Mouse (Mus musculus) layer of hippocampus, postnatal 14 days (tissue): ENCODE measurements at regions not wholly inside any gene's neighbourhood (a gene's known extent, or its start where the extent isn't known, plus 50 kb on each side); places are given as distances from the start of the nearest gene placed in this dataset.
"Not testable (repeated sequence)": the region's sequence is repeated elsewhere in the genome, so short reads cannot be mapped to it uniquely, and the experiment has no call there.

Source experiments
- DNase-seq, 2 experiments: peaks; one replicate each; pipeline ENCODE4 v3.0.0; 2021 to 2022; ENCODE audit warnings: low spot score in 2 of 2, mixed read lengths in 1 of 2

GRCm38 (mm10) chr3:31708367-31708766, 193.9 kb upstream of the Kcnmb2 start:
- DNase-seq, result not testable (repeated sequence)

DNA sequence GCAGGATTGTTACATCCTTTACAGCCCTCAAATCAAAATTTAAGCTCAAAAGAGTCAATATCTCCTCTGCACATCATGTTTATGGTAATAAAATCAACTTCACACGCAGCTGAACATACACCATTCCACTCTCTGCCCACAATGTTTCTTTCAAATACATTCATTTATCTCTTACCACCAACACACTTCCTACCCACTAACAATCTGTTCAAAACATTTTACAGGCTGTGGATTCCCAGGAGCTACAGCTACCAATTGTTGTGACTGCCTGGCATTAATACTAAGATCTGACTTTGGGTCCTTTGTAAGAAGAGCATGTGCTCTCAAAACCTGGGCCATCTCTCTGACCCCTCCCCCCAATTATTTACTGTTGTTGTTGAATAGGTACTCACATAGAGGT, 161.0 kb upstream of the Kcnmb2 start:
- peak in 1 of 2 experiments; percentile 42 for DNase-seq

DNA sequence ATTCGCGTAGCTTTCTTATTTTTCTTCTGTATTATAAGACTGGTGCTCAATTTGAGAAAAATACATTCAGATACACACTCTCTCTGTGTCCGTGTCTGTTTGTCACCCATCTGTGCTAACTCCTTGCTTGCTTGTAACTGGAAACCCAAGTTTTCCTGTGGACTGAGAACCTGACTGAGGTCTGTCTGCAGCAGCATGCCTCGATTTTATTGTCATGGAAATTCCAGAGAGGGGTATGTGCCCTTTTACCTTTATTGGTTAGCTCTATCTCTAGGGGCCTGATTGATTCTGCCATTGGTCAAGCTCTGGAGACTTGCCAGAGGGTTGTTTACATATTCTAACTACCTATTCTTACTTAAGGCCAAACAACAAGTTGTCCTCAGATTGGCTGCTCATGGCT, 146.4 kb upstream of the Kcnmb2 start:
- DNase-seq, result no peak

GRCm38 (mm10) chr3:31769193-31769592, 133.1 kb upstream of the Kcnmb2 start:
- DNase-seq, result peak in 1 of 2 experiments; percentile 35

DNA sequence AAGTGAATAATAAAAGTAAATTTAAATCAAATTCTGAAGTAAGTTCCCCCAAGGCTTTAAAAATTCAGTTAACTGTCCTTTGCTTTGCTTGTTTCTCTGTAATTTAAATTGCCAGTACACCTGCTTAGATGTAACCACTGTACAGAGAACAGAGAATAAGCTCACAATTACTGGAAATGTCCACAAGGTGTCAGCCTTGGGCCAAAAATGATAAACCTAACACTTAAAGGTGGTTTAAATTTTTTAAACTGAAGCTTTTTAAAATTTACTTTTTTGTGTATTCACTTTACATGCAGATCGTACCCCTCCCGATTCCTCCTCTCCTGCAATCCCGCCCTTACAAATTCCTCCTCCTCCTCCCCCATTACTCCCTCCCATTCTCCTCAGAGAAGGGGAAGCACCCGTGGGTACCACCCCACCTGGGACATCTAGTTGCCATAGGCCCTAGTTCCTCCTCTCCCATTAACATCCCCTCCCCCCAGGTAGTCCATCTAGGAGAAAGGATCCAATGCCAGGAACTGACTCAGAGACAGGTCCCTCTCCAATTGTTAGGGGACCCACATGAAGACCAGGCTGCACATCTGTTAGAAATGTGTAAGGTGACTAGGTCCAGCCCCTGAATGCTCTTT, 111.9 kb upstream of the Kcnmb2 start:
- DNase-seq, result peak; percentile 34 to 69

GRCm38 (mm10) chr3:31793466-31794040, 108.8 kb upstream of the Kcnmb2 start:
- no peak for DNase-seq

GRCm38 (mm10) chr3:31796621-31797020, 105.7 kb upstream of the Kcnmb2 start:
- no peak for DNase-seq

GRCm38 (mm10) chr3:31799192-31799591, 103.1 kb upstream of the Kcnmb2 start:
- no peak for DNase-seq

- no peak for DNase-seq
Measured at GRCm38 (mm10) chr3:31804038-31804437, 98.3 kb upstream of the Kcnmb2 start.

GRCm38 (mm10) chr3:31807741-31808140, 94.6 kb upstream of the Kcnmb2 start:
- DNase-seq, result no peak

DNA sequence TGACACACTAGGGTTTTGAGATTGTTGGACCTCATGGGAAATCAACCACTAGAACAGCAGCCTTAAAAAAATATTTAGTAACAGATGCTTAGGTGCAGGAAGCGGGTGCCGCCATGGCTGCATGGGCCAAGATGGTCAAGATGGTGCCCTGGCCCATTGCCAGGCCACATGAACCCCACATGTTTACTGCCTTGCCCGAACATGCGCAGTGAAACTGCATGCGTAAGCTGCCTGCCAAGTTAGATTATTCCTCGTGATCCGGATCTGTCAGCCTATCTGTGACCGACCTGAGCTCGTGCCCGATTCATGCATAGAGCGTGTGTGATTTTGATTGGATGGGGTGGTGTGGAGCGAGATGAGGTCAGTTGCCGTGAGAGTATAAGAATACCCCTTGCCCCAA, 93.2 kb upstream of the Kcnmb2 start:
- DNase-seq, result not testable (repeated sequence)

DNA sequence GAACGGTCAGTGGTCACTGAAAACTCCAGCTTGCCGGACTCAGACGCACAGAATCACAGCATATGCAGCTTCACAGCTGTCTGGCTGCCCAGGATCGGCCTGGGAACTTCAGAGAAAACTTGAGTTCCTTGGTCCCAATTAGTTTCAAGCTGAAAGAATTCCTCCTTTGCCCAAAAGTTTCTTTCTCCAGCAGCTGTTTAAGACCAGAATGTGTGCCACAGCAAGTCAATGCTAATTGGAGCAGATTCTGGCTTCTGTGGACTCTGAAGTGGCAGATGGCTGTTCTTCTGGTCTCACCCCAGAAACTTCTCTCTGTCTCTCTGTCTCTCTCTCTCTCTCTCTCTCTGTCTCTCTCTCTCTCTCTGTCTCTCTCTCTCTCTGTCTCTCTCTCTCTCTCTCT, 91.1 kb upstream of the Kcnmb2 start:
- no peak for DNase-seq

- no peak for DNase-seq
Measured at GRCm38 (mm10) chr3:31831913-31832312, 70.4 kb upstream of the Kcnmb2 start.

DNA sequence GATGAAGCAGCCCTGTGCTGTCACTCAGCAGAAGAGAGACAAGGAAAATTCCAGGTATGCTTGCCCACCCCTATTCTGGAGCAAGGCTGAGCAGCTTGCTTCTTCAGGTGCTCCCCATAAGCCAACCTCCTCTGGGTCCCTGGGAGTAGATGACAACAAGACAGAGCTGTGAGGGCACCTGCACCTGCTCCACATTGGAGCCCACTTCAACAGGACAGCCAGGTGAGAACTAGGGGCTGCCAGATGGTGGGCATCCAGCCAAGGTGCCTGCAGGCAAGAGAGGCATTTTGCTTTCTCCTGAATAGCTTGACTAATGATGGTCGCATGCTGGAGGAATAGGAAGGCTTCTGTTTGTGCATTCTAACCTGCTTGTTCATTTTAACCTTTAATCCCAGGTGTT, 61.1 kb upstream of the Kcnmb2 start:
- DNase-seq, result no peak

DNA sequence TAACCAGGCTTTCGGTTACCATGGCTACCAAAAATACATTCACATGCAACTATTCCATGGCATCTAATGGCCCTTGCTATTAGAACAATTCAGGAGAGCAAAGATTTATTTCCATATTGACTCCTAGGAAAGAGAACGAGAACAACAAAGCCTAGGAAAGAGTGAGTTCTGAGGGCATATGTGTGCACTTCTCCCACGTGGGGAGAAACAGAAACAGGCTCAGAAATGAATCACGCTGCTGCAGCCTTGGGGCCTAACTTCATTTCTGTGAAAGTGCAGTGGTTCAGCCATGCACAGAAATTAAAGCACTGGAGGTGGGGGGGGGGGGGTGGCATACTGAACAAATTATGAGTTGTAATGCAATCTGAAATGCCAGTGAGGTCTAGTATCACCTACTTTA, 55.2 kb upstream of the Kcnmb2 start:
- DNase-seq, result no peak
